Mouse (Mus musculus) hindbrain, embryonic 11.5 days (tissue): ENCODE measurements around the gene Olfr1380. TPM values are rescaled to one million over a fixed set of nuclear protein-coding genes. Genes with fewer than 3 reads are reported as not detected.
"Not testable (repeated sequence)": the region's sequence is repeated elsewhere in the genome, so short reads cannot be mapped to it uniquely, and the experiment has no call there.

Experiments used
- ATAC-seq: fragments of 200-750 bp; cut with Nextera tagmentation; 2 replicates; pipeline ENCODE4 v1.8.0; 2017; ENCODE audit warnings: mild to moderate bottlenecking, moderate TSS enrichment, moderate library complexity; ENCODE audit not compliant: low FRiP score
- DNase-seq: peaks from one replicate; pipeline ENCODE4 v3.0.0-alpha.2; 2015; ENCODE audit warnings: low spot score
- H3K27ac ChIP-seq: fragments of 300-500 bp; sonication (generic); 2 replicates; pipeline ENCODE4 v1.5.1; 2014; ENCODE audit warnings: mild to moderate bottlenecking, low read depth, low read length
- H3K27me3 ChIP-seq: fragments of 300-500 bp; sonication (generic); 2 replicates; pipeline ENCODE4 v1.6.1; 2014; ENCODE audit warnings: mild to moderate bottlenecking, low read length, moderate library complexity, mixed read lengths; ENCODE audit not compliant: control insufficient read depth, insufficient read depth
- H3K36me3 ChIP-seq: fragments of 300-500 bp; sonication (generic); 2 replicates; pipeline ENCODE4 v1.6.1; 2014; ENCODE audit warnings: mild to moderate bottlenecking, low read length, moderate library complexity, mixed read lengths; ENCODE audit not compliant: control insufficient read depth, insufficient read depth
- H3K4me1 ChIP-seq: fragments of 300-500 bp; sonication (generic); replicated peaks from 2 replicates; pipeline ENCODE4 v1.6.1; 2014; ENCODE audit warnings: low read length, mixed read lengths; ENCODE audit not compliant: control insufficient read depth, insufficient read depth
- H3K4me2 ChIP-seq: fragments of 300-500 bp; sonication (generic); replicated peaks from 2 replicates; pipeline ENCODE4 v1.6.1; 2014; ENCODE audit warnings: mild to moderate bottlenecking, low read depth, low read length
- H3K4me3 ChIP-seq: fragments of 300-500 bp; sonication (generic); 2 replicates; pipeline ENCODE4 v1.5.1; 2014; ENCODE audit warnings: low read depth, low read length
- H3K9ac ChIP-seq: fragments of 300-500 bp; sonication (generic); 2 replicates; pipeline ENCODE4 v1.6.1; 2014; ENCODE audit warnings: low read depth, low read length
- H3K9me3 ChIP-seq: fragments of 300-500 bp; sonication (generic); 2 replicates; pipeline ENCODE4 v1.6.1; 2016; ENCODE audit warnings: low read length; ENCODE audit not compliant: control insufficient read depth
- WGBS: fragments of 180-500 bp; shearing (Covaris S2); extraction: QIAGEN DNeasy Blood & Tissue Kit; methylation state at CpG from one replicate; pipeline ENCODE4 v1.1.7; 2014; 5-methylcytosine and 5-hydroxymethylcytosine counted together
- polyA plus RNA-seq: library from polyadenylated mRNA; unstranded; fragments of >200 nt; fragmentation: Nextera tagmentation; extraction: Ambion mirVana; gene quantifications from 2 replicates; pipeline ENCODE4 v1.2.1, GENCODE M21; 2014

Gene Olfr1380
- polyA plus RNA-seq, result not detected in 2 replicates

- 63% methylated on average over 5 of the region's 5 CpGs for WGBS
- H3K36me3 ChIP-seq, H3K4me2 ChIP-seq, H3K9me3 ChIP-seq, H3K4me3 ChIP-seq, DNase-seq, H3K4me1 ChIP-seq, H3K27me3 ChIP-seq, H3K9ac ChIP-seq, H3K27ac ChIP-seq, ATAC-seq: not testable (repeated sequence)
Observed at GRCm38 (mm10) chr11:49556578-49556977, at the start of gene Olfr1380. Olfr1380 (plus strand) TSS chr11:49556878.

- Histone ChIP-seq H3K27ac (no peak overlapping the region), H3K4me2 (no peak overlapping the region), H3K36me3 (no peaks in the 10 kb centered on the region), H3K9me3 (no peaks in the 10 kb centered on the region), H3K4me3 (no peak overlapping the region), H3K4me1 (no peaks in the 10 kb centered on the region), H3K27me3 (no peaks in the 10 kb centered on the region), H3K9ac (no peak overlapping the region)
- DNase-seq (no peak), ATAC-seq (no peak)
- 79% methylated on average over 5 of the region's 5 CpGs for WGBS
Observed at GRCm38 (mm10) chr11:49518086-49518485, 38.6 kb upstream of the Olfr1380 start.

- ATAC-seq, result no peak
- Histone ChIP-seq H3K27me3 (no peaks in the 10 kb centered on the region), H3K4me1 (no peaks in the 10 kb centered on the region), H3K9ac (no peak within 1 kb of the TSS), H3K9me3 (no peaks in the 10 kb centered on the region), H3K27ac (no peak within 1 kb of the TSS), H3K4me3 (no peak within 1 kb of the TSS), H3K4me2 (no peak within 1 kb of the TSS), H3K36me3 (no peaks in the 10 kb centered on the region)
- no peak for DNase-seq
Observed at GRCm38 (mm10) chr11:49519348-49519747, 37.3 kb upstream of the Olfr1380 start, which contains the start of gene Olfr1383. Olfr1383 (plus strand) TSS chr11:49519648.

GRCm38 (mm10) chr11:49527947-49528346 lies 28.7 kb upstream of the Olfr1380 start, which contains the start of gene Olfr1382:
Olfr1382 (plus strand) TSS chr11:49528247.
- no peak within 1 kb of the TSS for H3K27ac ChIP-seq

GRCm38 (mm10) chr11:49532761-49533160 lies 23.9 kb upstream of the Olfr1380 start:
- no peak for DNase-seq
- no peak for ATAC-seq
- H3K4me2 ChIP-seq, result no peak overlapping the region

More at GRCm38 (mm10) chr11:49527947-49528346, 28.7 kb upstream of the Olfr1380 start, which contains the start of gene Olfr1382:
- H3K9ac ChIP-seq, result no peak within 1 kb of the TSS
- H3K9me3 ChIP-seq, result no peaks in the 10 kb centered on the region
- H3K4me3 ChIP-seq, result no peak within 1 kb of the TSS
- WGBS, result 86% methylated on average over 3 of the region's 3 CpGs
- H3K27me3 ChIP-seq, result no peaks in the 10 kb centered on the region
- no peak within 1 kb of the TSS for H3K4me2 ChIP-seq
- no peaks in the 10 kb centered on the region for H3K4me1 ChIP-seq
- ATAC-seq, result no peak
- no peaks in the 10 kb centered on the region for H3K36me3 ChIP-seq
- DNase-seq, result no peak

GRCm38 (mm10) chr11:49536631-49537030 lies 20.0 kb upstream of the Olfr1380 start:
- not testable (repeated sequence) for H3K4me2 ChIP-seq, H3K4me3 ChIP-seq, H3K9ac ChIP-seq, H3K27me3 ChIP-seq, H3K27ac ChIP-seq, H3K36me3 ChIP-seq, H3K4me1 ChIP-seq, ATAC-seq, H3K9me3 ChIP-seq
- peak; percentile 5 for DNase-seq
- 95% methylated on average over 2 of the region's 2 CpGs for WGBS

More at GRCm38 (mm10) chr11:49532761-49533160, 23.9 kb upstream of the Olfr1380 start:
- Histone ChIP-seq H3K4me3 (no peak overlapping the region), H3K4me1 (no peaks in the 10 kb centered on the region), H3K36me3 (no peaks in the 10 kb centered on the region), H3K9me3 (no peaks in the 10 kb centered on the region), H3K27ac (no peak overlapping the region), H3K27me3 (no peaks in the 10 kb centered on the region), H3K9ac (no peak overlapping the region)

- H3K36me3 ChIP-seq, DNase-seq, H3K27ac ChIP-seq, H3K4me1 ChIP-seq, H3K27me3 ChIP-seq, H3K9me3 ChIP-seq, H3K9ac ChIP-seq, H3K4me3 ChIP-seq, H3K4me2 ChIP-seq: not testable (repeated sequence)
- 58% methylated on average over 3 of the region's 3 CpGs for WGBS
- ATAC-seq, result peak; percentile 30; the same call in 1 of the 2 replicates
Observed at GRCm38 (mm10) chr11:49543149-49543548, 13.5 kb upstream of the Olfr1380 start, which contains the start of gene Olfr1381. Olfr1381 (plus strand) TSS chr11:49543449.

GRCm38 (mm10) chr11:49554033-49554432 lies 2.6 kb upstream of the Olfr1380 start:
- peak; percentile 1 for DNase-seq
- H3K36me3 ChIP-seq, H3K4me3 ChIP-seq, ATAC-seq, H3K9ac ChIP-seq, H3K4me2 ChIP-seq, H3K4me1 ChIP-seq, H3K27ac ChIP-seq, H3K9me3 ChIP-seq, H3K27me3 ChIP-seq: not testable (repeated sequence)
- 89% methylated on average over 3 of the region's 3 CpGs for WGBS

- not testable (repeated sequence) for ATAC-seq, H3K27ac ChIP-seq, H3K9me3 ChIP-seq, H3K4me1 ChIP-seq, H3K4me3 ChIP-seq, H3K27me3 ChIP-seq, H3K9ac ChIP-seq, H3K36me3 ChIP-seq, H3K4me2 ChIP-seq
- peak; percentile 21 for DNase-seq
- 46% methylated on average over 2 of the region's 2 CpGs for WGBS
Observed at GRCm38 (mm10) chr11:49575054-49575453, 18.4 kb downstream of the Olfr1380 start.
